Mouse (Mus musculus) cerebellum, adult 2 months (tissue): ENCODE data around the gene Sytl3.

Source experiments
- CTCF ChIP-seq: fragments of 200-500 bp; IDR thresholded peaks from 2 replicates; pipeline ENCODE4 v1.5.1; 2011; ENCODE audit warnings: low read depth, mild to moderate bottlenecking, control low read depth, low read length, moderate library complexity, borderline replicate concordance; ENCODE audit not compliant: insufficient read depth
- POLR2A ChIP-seq: fragments of 200-500 bp; IDR thresholded peaks from 2 replicates; pipeline ENCODE4 v1.6.1; 2011; ENCODE audit warnings: low read length, control low read depth, borderline replicate concordance; ENCODE audit not compliant: insufficient read depth

DNA sequence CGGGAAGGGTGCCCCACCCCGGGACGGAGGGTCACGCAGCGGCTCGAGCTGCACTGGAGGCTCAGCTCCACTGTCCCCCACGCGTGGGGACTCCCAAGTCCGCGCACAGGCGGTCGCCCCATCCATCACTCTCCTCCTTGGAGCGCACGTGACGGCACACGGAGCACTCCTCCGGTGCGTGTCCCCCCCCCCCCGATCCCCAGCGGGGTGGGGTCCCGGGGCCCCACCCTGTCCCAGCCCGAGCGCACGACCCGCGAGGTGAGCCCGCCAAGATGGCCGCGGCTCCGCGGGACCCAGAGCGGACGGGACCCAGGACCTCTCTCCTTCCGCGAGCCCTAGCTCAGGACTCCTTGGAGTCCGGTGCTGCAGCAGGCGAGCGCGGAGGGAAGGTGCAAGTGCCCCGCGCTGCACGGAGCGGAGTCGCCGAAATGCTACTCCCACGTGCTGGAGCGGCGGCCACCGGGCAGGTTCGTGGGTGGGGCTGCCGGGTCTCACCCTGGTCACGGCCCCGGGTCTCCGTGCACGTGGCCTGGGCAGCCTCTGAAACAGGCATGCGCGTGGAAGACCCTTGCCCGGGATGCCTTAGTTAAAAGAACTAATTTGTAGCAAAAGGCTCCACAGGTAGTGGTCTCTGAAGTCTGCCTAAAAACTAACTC is 124.2 kb downstream of the Sytl3 start:
- no peak for TF ChIP-seq CTCF
- no peak for TF ChIP-seq POLR2A
